Mouse (Mus musculus): ENCODE results near the gene Fezf2. TPM values are rescaled to one million over a fixed set of nuclear protein-coding genes. Genes with fewer than 3 reads are reported as not detected.

The Fezf2 gene
- polyA plus RNA-seq (2015; fragmentation: Nextera tagmentation; extraction: Ambion mirVana) = not detected in 2 replicates

DNA sequence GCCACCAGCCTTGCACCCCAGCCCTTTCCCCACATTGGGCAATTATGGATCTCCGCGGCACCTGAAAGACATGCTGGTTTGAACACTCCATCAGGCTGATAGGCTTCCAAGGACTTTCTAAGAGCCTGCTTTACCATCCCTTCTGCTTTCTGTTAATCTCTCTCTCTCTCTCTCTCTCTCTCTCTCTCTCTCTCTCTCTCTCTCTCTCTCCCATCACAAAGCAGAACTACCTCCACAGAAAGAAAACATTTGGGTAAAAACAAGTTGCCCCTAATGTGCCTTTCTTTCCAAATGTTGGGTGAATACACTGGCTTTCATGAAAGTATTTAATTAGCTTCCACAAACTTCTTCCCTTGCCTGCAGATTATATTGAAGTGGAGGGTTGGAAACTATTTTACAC lies at the start of gene Fezf2:
Fezf2 (minus strand) TSS at position 101 of the 400 bp plus-strand sequence.
- no peak within 1 kb of the TSS for H3K4me2 ChIP-seq
- H3K4me1 ChIP-seq = peaks cover 24% of the 10 kb centered on the region
- ATAC-seq (replicated peaks; ENCODE audit: low FRiP score) = no peak
- no peaks in the 10 kb centered on the region for H3K36me3 ChIP-seq
- H3K27ac ChIP-seq = no peak within 1 kb of the TSS
- H3K9ac ChIP-seq = no peak within 1 kb of the TSS
- no peaks in the 10 kb centered on the region for H3K9me3 ChIP-seq (replicated peaks)
- WGBS = 5% methylated on average over 2 of the region's 2 CpGs
- H3K4me3 ChIP-seq (replicated peaks) = no peak within 1 kb of the TSS
- peaks cover 99% of the 10 kb centered on the region for H3K27me3 ChIP-seq

DNA sequence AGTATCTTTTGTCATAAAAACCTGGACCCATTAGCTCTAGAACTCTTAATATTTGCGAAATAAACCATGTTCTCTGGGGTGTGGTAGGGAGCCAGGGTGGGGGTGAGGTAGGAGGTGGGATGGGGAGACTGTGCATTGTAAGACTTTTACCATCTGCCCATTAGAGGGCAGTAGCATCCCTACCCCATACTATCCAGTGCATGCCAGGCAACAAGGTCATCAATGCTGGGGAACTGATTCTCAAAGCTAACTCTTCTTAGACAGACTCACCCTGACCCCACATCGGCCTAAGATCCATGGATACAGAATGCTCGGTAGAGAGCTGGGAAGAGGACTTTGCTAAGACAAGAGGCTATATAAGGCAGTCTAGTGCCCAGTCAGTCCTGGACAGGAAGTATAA lies 49.6 kb upstream of the Fezf2 start:
- no peak overlapping the region for H3K27ac ChIP-seq
- H3K9ac ChIP-seq = no peak overlapping the region
- H3K27me3 ChIP-seq = no peaks in the 10 kb centered on the region
- 67% methylated on average over 3 of the region's 3 CpGs for WGBS
- no peak overlapping the region for H3K4me2 ChIP-seq
- no peaks in the 10 kb centered on the region for H3K4me1 ChIP-seq
- no peaks in the 10 kb centered on the region for H3K36me3 ChIP-seq
- ATAC-seq (replicated peaks; ENCODE audit: low FRiP score) = no peak
- no peak overlapping the region for H3K4me3 ChIP-seq (replicated peaks)
- no peaks in the 10 kb centered on the region for H3K9me3 ChIP-seq (replicated peaks)

DNA sequence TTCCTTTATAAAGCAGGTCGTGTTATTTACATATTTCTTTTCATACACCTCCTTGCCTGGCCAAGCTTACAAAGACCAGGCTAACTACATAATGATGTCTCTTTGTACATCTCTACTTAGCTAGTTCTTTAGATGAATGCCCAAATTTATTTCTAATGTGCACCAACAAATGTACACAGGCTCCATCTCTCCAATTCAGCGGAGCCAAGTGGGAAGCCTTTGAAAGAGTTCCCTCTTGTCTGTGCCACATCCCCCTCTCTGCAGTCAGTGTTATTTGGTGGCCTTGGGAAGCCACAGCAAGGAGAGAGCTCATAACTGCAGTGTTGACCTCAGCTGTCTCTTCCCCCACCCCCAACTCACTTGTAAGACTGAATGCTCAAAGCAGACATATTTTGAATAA lies 46.3 kb upstream of the Fezf2 start:
- Histone ChIP-seq H3K4me1 (no peaks in the 10 kb centered on the region), H3K9ac (no peak overlapping the region), H3K4me3 (replicated peaks) (no peak overlapping the region), H3K4me2 (no peak overlapping the region), H3K27me3 (no peaks in the 10 kb centered on the region), H3K9me3 (replicated peaks) (no peaks in the 10 kb centered on the region), H3K36me3 (no peaks in the 10 kb centered on the region), H3K27ac (no peak overlapping the region)
- ATAC-seq (replicated peaks; ENCODE audit: low FRiP score) = no peak
- WGBS = 57% methylated on average over 2 of the region's 2 CpGs

DNA sequence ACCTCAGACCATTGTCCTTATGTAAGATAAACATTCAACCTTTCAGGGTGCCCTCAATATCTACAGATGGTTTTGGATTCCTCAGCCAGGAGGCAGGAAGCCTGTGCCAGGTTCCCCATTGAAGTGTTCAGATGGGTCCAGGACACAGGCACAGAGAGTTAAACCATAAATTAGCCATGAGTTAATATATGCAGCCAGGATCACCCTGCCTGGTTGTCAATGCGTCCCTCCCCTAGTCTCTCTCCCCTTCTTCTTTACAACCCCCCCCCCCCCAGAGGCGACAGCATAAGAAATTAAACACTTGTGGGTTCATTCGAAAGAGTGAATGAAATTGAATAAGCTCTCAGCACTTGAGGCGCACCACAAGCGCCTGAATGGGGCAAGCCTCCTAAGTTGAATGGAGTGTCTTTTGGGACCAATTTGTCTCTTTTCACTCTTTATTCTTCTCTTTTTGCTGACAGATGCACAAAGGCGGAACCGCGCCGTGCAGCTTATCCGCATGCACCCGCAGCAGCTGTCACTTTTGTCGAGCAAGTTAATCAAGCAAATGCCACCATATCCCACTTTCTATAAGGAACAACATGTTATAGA lies 45.4 kb upstream of the Fezf2 start:
- Histone ChIP-seq H3K4me1 (peaks cover 4% of the 10 kb centered on the region; the same call in 1 of the 2 replicates), H3K36me3 (no peaks in the 10 kb centered on the region), H3K27ac (no peak overlapping the region), H3K9ac (no peak overlapping the region), H3K4me2 (no peak overlapping the region), H3K27me3 (no peaks in the 10 kb centered on the region), H3K4me3 (replicated peaks) (no peak overlapping the region), H3K9me3 (replicated peaks) (no peaks in the 10 kb centered on the region)
- 44% methylated on average over 12 of the region's 12 CpGs for WGBS
- no peak for ATAC-seq (replicated peaks; ENCODE audit: low FRiP score)

DNA sequence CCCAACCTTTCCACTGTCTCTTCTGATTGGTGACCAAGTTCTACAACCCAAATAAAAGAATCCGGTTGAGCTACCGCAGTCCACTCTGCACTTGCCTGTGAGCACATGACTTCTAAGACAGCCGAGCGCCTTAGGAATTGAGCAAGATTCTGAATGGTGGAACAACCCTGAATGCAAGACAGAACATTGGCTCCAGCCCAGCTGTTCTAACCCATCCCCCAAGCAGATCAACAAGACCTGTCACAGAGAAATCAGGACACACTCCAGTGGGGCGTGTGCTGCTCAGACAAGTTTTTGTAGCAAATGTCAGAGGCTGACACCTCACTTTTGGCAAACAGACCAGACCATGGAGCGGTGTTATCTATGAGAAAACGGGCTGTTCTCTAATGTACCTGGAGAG lies 43.2 kb upstream of the Fezf2 start:
- Histone ChIP-seq H3K4me2 (no peak overlapping the region), H3K9ac (no peak overlapping the region), H3K4me3 (replicated peaks) (no peak overlapping the region), H3K27me3 (peaks cover 5% of the 10 kb centered on the region; the same call in 1 of the 2 replicates), H3K27ac (no peak overlapping the region), H3K9me3 (replicated peaks) (no peaks in the 10 kb centered on the region), H3K36me3 (no peaks in the 10 kb centered on the region), H3K4me1 (peaks cover 5% of the 10 kb centered on the region; the same call in 1 of the 2 replicates)
- 75% methylated on average over 7 of the region's 7 CpGs for WGBS
- no peak for ATAC-seq (replicated peaks; ENCODE audit: low FRiP score)

DNA sequence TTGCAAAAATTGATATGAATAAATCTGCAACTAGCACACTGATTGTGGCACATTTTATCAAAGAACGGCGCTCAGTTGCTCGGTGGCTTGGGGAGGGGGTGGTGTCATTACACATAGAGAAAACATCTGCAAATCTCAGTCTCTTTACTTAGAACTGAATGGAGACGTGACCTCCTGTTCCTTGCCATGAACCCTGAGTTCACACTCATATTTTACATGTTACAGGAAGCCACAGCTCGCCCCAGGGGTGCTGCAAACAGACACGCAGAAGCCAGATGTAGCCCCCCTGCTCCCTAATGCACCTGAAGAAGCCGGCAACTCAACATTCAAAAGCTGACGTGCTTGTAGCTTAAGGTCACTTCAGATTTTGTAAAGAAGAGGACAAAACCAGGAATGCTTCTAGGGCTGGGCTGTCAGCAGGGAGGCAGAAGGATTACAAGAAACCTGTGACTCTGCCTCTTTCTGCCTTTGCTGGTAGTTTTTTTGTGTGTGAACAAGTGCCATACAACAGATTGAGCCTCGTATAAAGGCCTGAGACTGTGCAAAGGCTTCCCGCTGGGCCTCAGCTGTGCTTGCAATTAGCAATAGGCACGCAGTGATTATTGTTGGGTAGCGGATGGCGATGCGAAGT lies 40.9 kb upstream of the Fezf2 start:
- H3K4me3 ChIP-seq (replicated peaks) = no peak overlapping the region
- WGBS = 24% methylated on average over 14 of the region's 14 CpGs

DNA sequence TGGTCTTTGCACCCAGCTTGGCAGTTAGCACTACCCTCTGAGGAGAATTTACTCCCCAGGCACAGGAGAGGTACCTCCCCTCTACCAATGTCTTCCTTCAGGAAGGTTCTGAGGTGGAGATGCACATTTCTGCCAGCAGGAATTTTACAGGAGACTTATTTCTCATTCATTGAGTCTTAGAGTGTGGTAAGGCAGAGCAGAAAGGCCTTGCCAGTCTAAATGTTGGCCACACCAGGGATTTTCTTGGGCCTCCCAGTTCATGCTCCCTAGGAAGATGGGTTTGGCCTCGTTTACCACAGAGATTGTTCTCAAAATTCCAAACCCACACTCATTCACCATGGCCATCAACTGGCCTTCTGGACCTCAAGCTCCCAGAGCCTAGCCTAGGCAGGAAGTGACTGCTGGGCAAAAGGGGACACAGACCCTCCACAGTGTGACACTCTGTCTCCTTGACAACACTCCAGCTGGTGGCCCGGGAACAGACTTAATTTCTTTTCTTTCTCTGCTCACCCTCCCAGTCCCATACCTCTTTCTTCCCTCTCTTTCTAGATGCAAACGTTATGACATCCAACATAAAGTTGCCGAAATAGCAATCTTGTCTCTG lies 40.3 kb upstream of the Fezf2 start:
- H3K4me1 ChIP-seq = peaks cover 5% of the 10 kb centered on the region; the same call in 1 of the 2 replicates
- no peaks in the 10 kb centered on the region for H3K9me3 ChIP-seq (replicated peaks)
- H3K36me3 ChIP-seq = no peaks in the 10 kb centered on the region
- H3K27me3 ChIP-seq = peaks cover 5% of the 10 kb centered on the region; the same call in 1 of the 2 replicates
- 29% methylated on average over 4 of the region's 4 CpGs for WGBS
- no peak for ATAC-seq (replicated peaks; ENCODE audit: low FRiP score)
- H3K9ac ChIP-seq = no peak overlapping the region
- H3K27ac ChIP-seq = no peak overlapping the region
- no peak overlapping the region for H3K4me3 ChIP-seq (replicated peaks)
- no peak overlapping the region for H3K4me2 ChIP-seq

More for the DNA sequence above, 40.9 kb upstream of the Fezf2 start:
- H3K4me2 ChIP-seq = no peak overlapping the region
- ATAC-seq (replicated peaks; ENCODE audit: low FRiP score) = no peak
- H3K4me1 ChIP-seq = peaks cover 5% of the 10 kb centered on the region; the same call in 1 of the 2 replicates
- no peak overlapping the region for H3K27ac ChIP-seq
- H3K27me3 ChIP-seq = peaks cover 5% of the 10 kb centered on the region; the same call in 1 of the 2 replicates
- no peaks in the 10 kb centered on the region for H3K9me3 ChIP-seq (replicated peaks)
- no peak overlapping the region for H3K9ac ChIP-seq
- no peaks in the 10 kb centered on the region for H3K36me3 ChIP-seq

DNA sequence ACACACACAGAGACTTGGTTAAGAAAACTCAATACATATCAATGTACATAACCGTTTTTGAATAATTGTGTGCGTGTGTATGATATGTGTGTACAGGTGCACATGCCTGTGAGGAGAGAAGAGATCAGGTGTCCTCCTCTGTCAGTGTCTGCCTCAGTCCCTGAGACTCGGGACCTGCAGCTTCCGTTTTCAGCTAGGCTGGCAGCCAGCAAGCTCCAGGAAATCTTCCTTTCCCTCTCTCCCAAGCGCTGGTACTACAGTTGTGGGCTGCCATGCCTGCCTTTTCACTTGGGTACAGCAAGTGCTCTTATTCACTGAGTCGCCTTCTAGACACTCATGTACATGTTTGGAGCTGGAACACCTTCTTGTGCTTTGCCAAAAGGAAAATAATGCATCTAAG lies 39.2 kb upstream of the Fezf2 start:
- Histone ChIP-seq H3K27ac (no peak overlapping the region), H3K4me1 (peaks cover 5% of the 10 kb centered on the region; the same call in 1 of the 2 replicates), H3K27me3 (peaks cover 5% of the 10 kb centered on the region; the same call in 1 of the 2 replicates), H3K9me3 (replicated peaks) (no peaks in the 10 kb centered on the region), H3K9ac (no peak overlapping the region), H3K4me3 (replicated peaks) (no peak overlapping the region), H3K4me2 (no peak overlapping the region), H3K36me3 (no peaks in the 10 kb centered on the region)
- WGBS = 69% methylated on average over 6 of the region's 6 CpGs
- ATAC-seq (replicated peaks; ENCODE audit: low FRiP score) = no peak

DNA sequence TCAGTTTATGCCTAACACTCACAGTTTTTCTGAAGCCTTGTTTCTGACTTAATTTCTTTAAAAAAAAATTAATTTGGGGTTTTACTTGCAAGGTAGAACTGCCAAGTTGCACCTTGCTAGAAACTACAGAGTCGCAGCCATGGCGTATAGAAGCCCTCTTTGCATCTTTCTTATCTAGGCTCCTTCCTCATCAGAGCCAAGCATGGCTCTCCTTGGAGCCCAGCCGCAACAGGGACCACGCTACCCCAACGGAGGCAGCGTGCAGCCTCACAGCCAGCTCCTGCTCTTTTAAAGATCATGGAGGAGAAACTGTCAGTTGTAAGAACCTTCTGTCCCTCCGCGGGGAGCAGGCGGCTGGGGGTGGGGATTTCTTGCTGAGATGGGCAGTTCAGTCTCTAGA lies 29.9 kb upstream of the Fezf2 start:
- Histone ChIP-seq H3K4me2 (no peak overlapping the region), H3K27me3 (peaks cover 17% of the 10 kb centered on the region; the same call in 1 of the 2 replicates), H3K36me3 (no peaks in the 10 kb centered on the region), H3K4me1 (no peaks in the 10 kb centered on the region), H3K9ac (no peak overlapping the region), H3K4me3 (replicated peaks) (no peak overlapping the region), H3K9me3 (replicated peaks) (no peaks in the 10 kb centered on the region), H3K27ac (no peak overlapping the region)
- ATAC-seq (replicated peaks; ENCODE audit: low FRiP score) = no peak
- WGBS = 27% methylated on average over 9 of the region's 9 CpGs

DNA sequence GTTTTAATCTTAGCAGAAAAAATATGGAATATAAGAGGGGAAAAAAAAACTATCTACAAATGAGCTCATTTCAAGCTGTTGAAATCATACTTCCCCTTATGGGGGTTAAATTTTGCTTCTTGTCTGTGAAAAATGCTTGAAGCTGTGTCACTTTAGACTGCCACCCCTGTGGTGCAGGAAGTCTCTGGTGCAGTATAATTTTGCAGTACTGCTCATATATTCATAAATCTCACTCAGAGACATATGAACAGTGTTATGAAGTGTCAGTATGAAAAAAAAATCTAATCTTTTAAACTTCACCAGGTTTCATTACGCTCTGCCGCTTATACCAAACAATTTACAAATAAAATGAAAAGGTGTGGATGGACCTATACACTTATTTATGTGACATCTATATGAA lies 29.3 kb upstream of the Fezf2 start:
- Histone ChIP-seq H3K9me3 (replicated peaks) (no peaks in the 10 kb centered on the region), H3K4me2 (no peak overlapping the region), H3K9ac (no peak overlapping the region), H3K4me3 (replicated peaks) (no peak overlapping the region), H3K27me3 (peaks cover 17% of the 10 kb centered on the region; the same call in 1 of the 2 replicates), H3K4me1 (no peaks in the 10 kb centered on the region), H3K36me3 (no peaks in the 10 kb centered on the region), H3K27ac (no peak overlapping the region)
- 97% methylated on average over 2 of the region's 2 CpGs for WGBS
- no peak for ATAC-seq (replicated peaks; ENCODE audit: low FRiP score)

DNA sequence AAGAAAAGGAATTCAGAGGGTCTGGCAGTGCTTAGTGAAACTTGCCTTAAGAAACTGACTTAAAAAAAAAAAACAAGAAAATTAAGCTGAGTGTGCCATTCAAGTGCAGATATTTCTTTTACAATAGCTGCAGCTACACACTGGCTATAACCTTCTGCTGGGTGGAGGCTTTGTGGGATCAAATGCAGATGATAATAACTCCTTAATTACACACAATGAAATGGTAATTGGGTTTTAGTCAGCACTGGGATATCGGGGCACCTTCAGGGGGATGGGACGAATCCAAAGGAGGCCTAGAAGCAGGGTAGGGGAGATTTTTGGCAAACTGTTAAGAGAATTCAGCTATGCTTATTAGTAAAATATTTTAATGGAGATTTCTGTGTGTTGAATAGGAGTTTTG lies 27.5 kb upstream of the Fezf2 start:
- no peak overlapping the region for H3K9ac ChIP-seq
- ATAC-seq (replicated peaks; ENCODE audit: low FRiP score) = no peak
- no peaks in the 10 kb centered on the region for H3K4me1 ChIP-seq
- H3K27ac ChIP-seq = no peak overlapping the region
- peaks cover 17% of the 10 kb centered on the region; the same call in 1 of the 2 replicates for H3K27me3 ChIP-seq
- H3K36me3 ChIP-seq = no peaks in the 10 kb centered on the region
- WGBS = 58% methylated on average over 2 of the region's 2 CpGs
- no peak overlapping the region for H3K4me3 ChIP-seq (replicated peaks)
- H3K4me2 ChIP-seq = no peak overlapping the region
- no peaks in the 10 kb centered on the region for H3K9me3 ChIP-seq (replicated peaks)

DNA sequence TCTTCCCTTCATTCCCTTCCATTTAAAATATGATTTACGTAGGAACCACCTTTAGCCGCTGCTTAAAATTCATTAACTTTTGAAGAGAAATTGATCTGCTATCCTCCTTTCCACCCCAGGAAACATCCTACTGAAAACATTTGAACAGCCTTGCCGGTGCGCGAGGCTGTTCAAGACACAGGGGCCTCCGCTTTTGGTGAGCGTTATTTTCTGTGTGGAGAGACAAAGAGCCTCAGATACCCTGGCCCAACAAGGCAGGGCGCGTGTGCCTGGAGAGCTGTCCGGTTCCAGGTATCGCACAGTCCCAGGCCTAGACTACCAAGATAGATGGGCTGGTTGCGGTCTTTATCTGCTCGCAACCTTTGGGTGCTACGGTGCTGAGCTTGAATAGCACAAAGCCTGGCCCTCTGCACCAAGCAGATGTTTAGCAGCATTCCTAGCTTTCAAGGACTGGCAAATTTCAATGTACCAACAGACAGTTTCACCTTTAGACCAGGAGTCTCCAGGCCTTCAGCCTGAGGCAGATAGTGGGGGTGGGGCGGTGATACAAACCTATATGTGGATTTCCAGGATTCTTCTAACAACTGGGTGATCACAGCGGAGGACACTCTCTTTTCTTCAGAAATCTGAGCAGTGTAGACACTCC lies 2.4 kb upstream of the Fezf2 start:
- ATAC-seq (replicated peaks; ENCODE audit: low FRiP score) = no peak
- no peak overlapping the region for H3K4me3 ChIP-seq (replicated peaks)
- peaks cover 96% of the 10 kb centered on the region for H3K27me3 ChIP-seq
- H3K9ac ChIP-seq = no peak overlapping the region
- WGBS = 7% methylated on average over 16 of the region's 16 CpGs
- H3K4me2 ChIP-seq = no peak overlapping the region
- no peaks in the 10 kb centered on the region for H3K9me3 ChIP-seq (replicated peaks)
- H3K4me1 ChIP-seq = peaks cover 12% of the 10 kb centered on the region
- no peaks in the 10 kb centered on the region for H3K36me3 ChIP-seq
- H3K27ac ChIP-seq = no peak overlapping the region

All from kidney, embryonic 15.5 days (tissue).